Mouse (Mus musculus) CH12.LX (cell line): Measurements from ENCODE around the gene Ceacam19.

Experiments
- JUND ChIP-seq: conservative IDR thresholded peaks from 2 replicates; pipeline ENCODE4 v1.6.1; 2011; ENCODE audit warnings: low read depth, low read length, improper control_type of control experiment
- UBTF ChIP-seq: IDR thresholded peaks from 2 replicates; pipeline ENCODE4 v1.6.1; 2012; ENCODE audit warnings: low read depth, mild to moderate bottlenecking, inconsistent platforms, low read length, improper control_type of control experiment, moderate library complexity
- ZC3H11A ChIP-seq: IDR thresholded peaks from 2 replicates; pipeline ENCODE4 v1.6.1; 2012; ENCODE audit warnings: low read depth, mild to moderate bottlenecking, inconsistent platforms, low read length, improper control_type of control experiment
- ZNF384 ChIP-seq: IDR thresholded peaks from 2 replicates; pipeline ENCODE4 v1.6.1; 2012; ENCODE audit warnings: low read depth, low read length, improper control_type of control experiment, inconsistent platforms

GRCm38 (mm10) chr7:19920506-19921261 lies 32.9 kb upstream of the Ceacam19 start, which contains the start of gene Pvr:
- TF ChIP-seq UBTF (0 out of 2 replicates have a peak, but pooled peaks have one; percentile 51), JUND (no peak), ZC3H11A (no peak), ZNF384 (no peak)
